Mouse (Mus musculus): ENCODE measurements around the gene Nt5c.

DNA sequence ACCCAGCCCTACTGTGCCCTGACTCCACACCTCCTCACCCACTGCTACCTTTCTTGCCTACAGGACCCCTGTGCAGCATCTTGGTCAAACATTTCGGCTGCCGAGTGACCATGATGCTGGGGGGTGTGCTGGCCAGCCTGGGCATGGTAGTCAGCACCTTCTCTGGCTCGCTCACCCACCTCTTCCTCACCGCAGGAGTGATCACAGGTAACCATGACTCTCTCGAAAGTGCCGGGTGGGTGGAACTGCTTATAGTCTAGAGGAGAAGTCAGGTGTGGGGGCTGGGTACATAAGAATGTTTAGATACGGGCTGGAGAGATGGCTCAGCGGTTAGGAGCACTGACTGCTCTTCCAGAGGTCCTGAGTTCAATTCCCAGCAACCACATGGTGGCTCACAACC, 26.8 kb downstream of the Nt5c start:
- TF ChIP-seq POLR2A (IDR thresholded peaks at IDR 0.05; ENCODE audit: control insufficient read depth in 1 of 2, insufficient read depth in 1 of 2, low read depth in 1 of 2, low read length in 2 of 2, poor library complexity in 1 of 2) (no peak), JUND (IDR thresholded peaks at IDR 0.05; ENCODE audit: low read depth, low read length) (no peak), SIN3A (IDR thresholded peaks at IDR 0.05; ENCODE audit: low read length) (no peak)

All from MEL (cell line).